Mouse (Mus musculus): ENCODE data around the gene Sart3. TPM values are rescaled to one million over a fixed set of nuclear protein-coding genes. Genes with fewer than 3 reads are reported as not detected.

The Sart3 gene
- polyA plus RNA-seq, 1 experiment, result 14.3 TPM

GRCm38 (mm10) chr5:113730641-113731121, 41.6 kb downstream of the Sart3 start:
- H3K27me3 ChIP-seq (replicated peaks), result peaks cover 27% of the 10 kb centered on the region
- no peaks in the 10 kb centered on the region for H3K36me3 ChIP-seq (replicated peaks; ENCODE audit: low read length)
- H3K4me1 ChIP-seq, result peaks cover 11% of the 10 kb centered on the region
- TF ChIP-seq FLI1 (IDR thresholded peaks at IDR 0.05; ENCODE audit: low read length), result no peak
- no peak overlapping the region for H3K4me3 ChIP-seq (replicated peaks)
- H3K9me3 ChIP-seq, result no peaks in the 10 kb centered on the region

- Histone ChIP-seq H3K27me3 (replicated peaks) (peaks cover 35% of the 10 kb centered on the region), H3K4me1 (peaks cover 6% of the 10 kb centered on the region; the same call in 1 of the 2 replicates)
Observed at GRCm38 (mm10) chr5:113728691-113729090, 43.6 kb downstream of the Sart3 start.

GRCm38 (mm10) chr5:113728011-113728410, 44.3 kb downstream of the Sart3 start:
- Histone ChIP-seq H3K4me1 (peaks cover 6% of the 10 kb centered on the region; the same call in 1 of the 2 replicates), H3K27me3 (replicated peaks) (peaks cover 39% of the 10 kb centered on the region), H3K4me3 (replicated peaks) (no peak overlapping the region), H3K9me3 (no peaks in the 10 kb centered on the region), H3K36me3 (replicated peaks; ENCODE audit: low read length) (no peaks in the 10 kb centered on the region)
- TF ChIP-seq FLI1 (IDR thresholded peaks at IDR 0.05; ENCODE audit: low read length) (no peak), GATA1 (IDR thresholded peaks at IDR 0.05; ENCODE audit: borderline replicate concordance, low read length) (no peak)

More at GRCm38 (mm10) chr5:113728691-113729090, 43.6 kb downstream of the Sart3 start:
- H3K9me3 ChIP-seq, result no peaks in the 10 kb centered on the region
- TF ChIP-seq FLI1 (IDR thresholded peaks at IDR 0.05; ENCODE audit: low read length), result no peak
- TF ChIP-seq GATA1 (IDR thresholded peaks at IDR 0.05; ENCODE audit: borderline replicate concordance, low read length), result no peak
- no peaks in the 10 kb centered on the region for H3K36me3 ChIP-seq (replicated peaks; ENCODE audit: low read length)
- no peak overlapping the region for H3K4me3 ChIP-seq (replicated peaks)

- 0 out of 2 replicates have a peak, but pooled peaks cover 4% of the 10 kb centered on the region for H3K9me3 ChIP-seq
- H3K4me3 ChIP-seq (replicated peaks), result no peak overlapping the region
- no peaks in the 10 kb centered on the region for H3K36me3 ChIP-seq (replicated peaks; ENCODE audit: low read length)
- no peak for TF ChIP-seq FLI1 (IDR thresholded peaks at IDR 0.05; ENCODE audit: low read length)
- TF ChIP-seq GATA1 (IDR thresholded peaks at IDR 0.05; ENCODE audit: borderline replicate concordance, low read length), result no peak
- peaks cover 6% of the 10 kb centered on the region; the same call in 1 of the 2 replicates for H3K4me1 ChIP-seq
- peaks cover 41% of the 10 kb centered on the region for H3K27me3 ChIP-seq (replicated peaks)
Observed at GRCm38 (mm10) chr5:113727238-113727637, 45.1 kb downstream of the Sart3 start.

- Histone ChIP-seq H3K4me3 (replicated peaks) (no peak overlapping the region), H3K36me3 (replicated peaks; ENCODE audit: low read length) (no peaks in the 10 kb centered on the region), H3K27me3 (replicated peaks) (peaks cover 41% of the 10 kb centered on the region), H3K4me1 (peaks cover 6% of the 10 kb centered on the region; the same call in 1 of the 2 replicates), H3K9me3 (0 out of 2 replicates have a peak, but pooled peaks cover 5% of the 10 kb centered on the region)
- no peak for TF ChIP-seq FLI1 (IDR thresholded peaks at IDR 0.05; ENCODE audit: low read length)
- no peak for TF ChIP-seq GATA1 (IDR thresholded peaks at IDR 0.05; ENCODE audit: borderline replicate concordance, low read length)
Observed at GRCm38 (mm10) chr5:113726618-113727017, 45.7 kb downstream of the Sart3 start.

- no peaks in the 10 kb centered on the region for H3K36me3 ChIP-seq (replicated peaks; ENCODE audit: low read length)
- TF ChIP-seq FLI1 (IDR thresholded peaks at IDR 0.05; ENCODE audit: low read length), result no peak
- TF ChIP-seq GATA1 (IDR thresholded peaks at IDR 0.05; ENCODE audit: borderline replicate concordance, low read length), result no peak
- peaks cover 38% of the 10 kb centered on the region for H3K27me3 ChIP-seq (replicated peaks)
- H3K4me1 ChIP-seq, result peaks cover 6% of the 10 kb centered on the region; the same call in 1 of the 2 replicates
- no peak overlapping the region for H3K4me3 ChIP-seq (replicated peaks)
- 0 out of 2 replicates have a peak, but pooled peaks cover 5% of the 10 kb centered on the region for H3K9me3 ChIP-seq
Observed at GRCm38 (mm10) chr5:113725417-113725816, 46.9 kb downstream of the Sart3 start.

- TF ChIP-seq FLI1 (IDR thresholded peaks at IDR 0.05; ENCODE audit: low read length) (no peak), GATA1 (IDR thresholded peaks at IDR 0.05; ENCODE audit: borderline replicate concordance, low read length) (no peak)
- no peak within 1 kb of the TSS for H3K4me3 ChIP-seq (replicated peaks)
- H3K4me1 ChIP-seq, result peaks cover 6% of the 10 kb centered on the region; the same call in 1 of the 2 replicates
- no peaks in the 10 kb centered on the region for H3K36me3 ChIP-seq (replicated peaks; ENCODE audit: low read length)
- peaks cover 33% of the 10 kb centered on the region for H3K27me3 ChIP-seq (replicated peaks)
- H3K9me3 ChIP-seq, result 0 out of 2 replicates have a peak, but pooled peaks cover 5% of the 10 kb centered on the region
Observed at GRCm38 (mm10) chr5:113724446-113724845, 47.9 kb downstream of the Sart3 start, which contains the start of gene 1700069L16Rik. Gene 1700069L16Rik (minus strand): TSS chr5:113724772.

GRCm38 (mm10) chr5:113723567-113724237, 48.6 kb downstream of the Sart3 start:
- Histone ChIP-seq H3K27me3 (replicated peaks) (peaks cover 35% of the 10 kb centered on the region), H3K4me3 (replicated peaks) (no peak overlapping the region), H3K36me3 (replicated peaks; ENCODE audit: low read length) (no peaks in the 10 kb centered on the region), H3K4me1 (peaks cover 6% of the 10 kb centered on the region; the same call in 1 of the 2 replicates), H3K9me3 (0 out of 2 replicates have a peak, but pooled peaks cover 5% of the 10 kb centered on the region)
- TF ChIP-seq GATA1 (IDR thresholded peaks at IDR 0.05; ENCODE audit: borderline replicate concordance, low read length) (no peak), FLI1 (IDR thresholded peaks at IDR 0.05; ENCODE audit: low read length) (no peak)

GRCm38 (mm10) chr5:113722224-113723013, 49.9 kb downstream of the Sart3 start:
- H3K36me3 ChIP-seq (replicated peaks; ENCODE audit: low read length), result no peaks in the 10 kb centered on the region
- H3K27me3 ChIP-seq (replicated peaks), result peaks cover 32% of the 10 kb centered on the region
- H3K4me1 ChIP-seq, result peaks cover 6% of the 10 kb centered on the region; the same call in 1 of the 2 replicates
- TF ChIP-seq GATA1 (IDR thresholded peaks at IDR 0.05; ENCODE audit: borderline replicate concordance, low read length) (no peak), FLI1 (IDR thresholded peaks at IDR 0.05; ENCODE audit: low read length) (no peak)
- H3K4me3 ChIP-seq (replicated peaks), result no peak overlapping the region
- H3K9me3 ChIP-seq, result 0 out of 2 replicates have a peak, but pooled peaks cover 5% of the 10 kb centered on the region
